Mouse (Mus musculus): ENCODE results near the gene Rnpepl1. TPM values are rescaled to one million over a fixed set of nuclear protein-coding genes. Genes with fewer than 3 reads are reported as not detected.

The Rnpepl1 gene
- polyA plus RNA-seq, 1 experiment from 2014 or later, result 33.5 TPM

Other genes with a start within 250 kb of the Rnpepl1 start
- gene Gpc1, start 79.1 kb upstream of the Rnpepl1 start, polyA plus RNA-seq (2015; fragmentation: Nextera tagmentation; extraction: Ambion mirVana), result 61.3 and 71.4 TPM in 2 replicates
- 0.10 and 0.77 TPM in 2 replicates for gene Ankmy1, start 7.9 kb upstream of the Rnpepl1 start, polyA plus RNA-seq (2015; fragmentation: Nextera tagmentation; extraction: Ambion mirVana)
- gene Dusp28, start 3.8 kb upstream of the Rnpepl1 start, polyA plus RNA-seq (2015; fragmentation: Nextera tagmentation; extraction: Ambion mirVana), result 14.1 and 15.0 TPM in 2 replicates
- 21.7 and 23.6 TPM in 2 replicates for gene Capn10, start 23.6 kb downstream of the Rnpepl1 start, polyA plus RNA-seq (2015; fragmentation: Nextera tagmentation; extraction: Ambion mirVana)
- 0.43 and 0.94 TPM in 2 replicates for gene Gpr35, start 40.1 kb downstream of the Rnpepl1 start, polyA plus RNA-seq (2015; fragmentation: Nextera tagmentation; extraction: Ambion mirVana)
- gene Aqp12, start 95.6 kb downstream of the Rnpepl1 start, polyA plus RNA-seq (2015; fragmentation: Nextera tagmentation; extraction: Ambion mirVana), result not detected in 2 replicates
- 10.2 and 13.8 TPM in 2 replicates for gene Kif1a, start 191.2 kb downstream of the Rnpepl1 start, polyA plus RNA-seq (2015; fragmentation: Nextera tagmentation; extraction: Ambion mirVana)
- gene Agxt, start 224.5 kb downstream of the Rnpepl1 start, polyA plus RNA-seq (2015; fragmentation: Nextera tagmentation; extraction: Ambion mirVana), result 0.14 TPM in 1 of 2 replicates, not detected in the other